Mouse (Mus musculus) heart, postnatal 0 days (tissue): ENCODE data around the gene Synj1. TPM values are rescaled to one million over a fixed set of nuclear protein-coding genes. Genes with fewer than 3 reads are reported as not detected.

ENCODE experiments used
- ATAC-seq: fragments of 200-750 bp; cut with Nextera tagmentation; 2 replicates; pipeline ENCODE4 v1.8.0; 2017; ENCODE audit warnings: low read depth, moderate number of reproducible peaks, moderate library complexity; ENCODE audit not compliant: insufficient read depth
- DNase-seq: peaks from one replicate; pipeline ENCODE4 v3.0.0-alpha.2; 2016; ENCODE audit warnings: low spot score
- H3K27ac ChIP-seq: fragments of 300-500 bp; sonication (generic); 2 replicates; pipeline ENCODE4 v1.5.1; 2014; ENCODE audit warnings: low read depth, mild to moderate bottlenecking
- H3K27me3 ChIP-seq: fragments of 300-500 bp; sonication (generic); 2 replicates; pipeline ENCODE4 v1.6.1; 2014; ENCODE audit warnings: low read length, mixed read lengths; ENCODE audit not compliant: control insufficient read depth, insufficient read depth
- H3K36me3 ChIP-seq: fragments of 300-500 bp; sonication (generic); replicated peaks from 2 replicates; pipeline ENCODE4 v1.6.1; 2014; ENCODE audit warnings: low read length, mixed read lengths; ENCODE audit not compliant: control insufficient read depth, insufficient read depth
- H3K4me1 ChIP-seq: fragments of 300-500 bp; sonication (generic); 2 replicates; pipeline ENCODE4 v1.6.1; 2014; ENCODE audit warnings: antibody characterized with exemption; ENCODE audit not compliant: control insufficient read depth, insufficient read depth
- H3K4me2 ChIP-seq: fragments of 300-500 bp; sonication (generic); 2 replicates; pipeline ENCODE4 v1.6.1; 2014; ENCODE audit warnings: low read depth, mild to moderate bottlenecking, low read length, moderate library complexity
- H3K4me3 ChIP-seq: fragments of 300-500 bp; sonication (generic); 2 replicates; pipeline ENCODE4 v1.5.1; 2014; ENCODE audit warnings: low read depth, low read length
- H3K9ac ChIP-seq: fragments of 300-500 bp; sonication (generic); replicated peaks from 2 replicates; pipeline ENCODE4 v1.6.1; 2014; ENCODE audit warnings: low read depth, low read length, mixed read lengths
- H3K9me3 ChIP-seq: fragments of 300-500 bp; sonication (generic); replicated peaks from 2 replicates; pipeline ENCODE4 v1.6.1; 2016; ENCODE audit warnings: low read length; ENCODE audit not compliant: control insufficient read depth
- CTCF ChIP-seq: IDR thresholded peaks from 2 replicates; pipeline ENCODE4 v1.5.1; 2016; ENCODE audit warnings: antibody characterized with exemption, control low read depth, low read depth
- EP300 ChIP-seq: IDR thresholded peaks from 2 replicates; pipeline ENCODE4 v1.6.1; 2016; ENCODE audit warnings: antibody characterized with exemption, low read depth
- WGBS: fragments of 180-500 bp; shearing (Covaris S2); extraction: QIAGEN DNeasy Blood & Tissue Kit; methylation state at CpG from one replicate; pipeline ENCODE4 v1.1.7; 2014; 5-methylcytosine and 5-hydroxymethylcytosine counted together
- polyA plus RNA-seq: library from polyadenylated mRNA; unstranded; fragments of >200 nt; fragmentation: Nextera tagmentation; extraction: Ambion mirVana; gene quantifications from 2 replicates; pipeline ENCODE4 v1.2.1, GENCODE M21; 2015
- total RNA-seq: library from RNA; depleted of rRNA; stranded (reverse); fragments of >200 nt; gene quantifications from 2 replicates; pipeline ENCODE4 v1.2.3, GENCODE M21; 2014; ENCODE audit warnings: low replicate concordance

Gene Synj1
- total and polyA plus RNA-seq, 2 experiments from 2014 or later, result 8.5 to 11.8 TPM

GRCm38 (mm10) chr16:90916040-90916481 lies 95.0 kb downstream of the Synj1 start:
- no peak overlapping the region for H3K9ac ChIP-seq
- WGBS, result 24% methylated on average over 12 of the region's 12 CpGs
- TF ChIP-seq EP300, result no peak
- H3K27ac ChIP-seq, result peak overlapping the region; percentile 52
- no peaks in the 10 kb centered on the region for H3K36me3 ChIP-seq
- no peaks in the 10 kb centered on the region for H3K27me3 ChIP-seq
- DNase-seq, result peak; percentile 81
- peak; percentile 80 for ATAC-seq
- no peak overlapping the region for H3K4me3 ChIP-seq
- peak overlapping the region; percentile 39 for H3K4me2 ChIP-seq
- H3K9me3 ChIP-seq, result peaks cover 8% of the 10 kb centered on the region; the same call in 1 of the 2 replicates
- H3K4me1 ChIP-seq, result no peaks in the 10 kb centered on the region

GRCm38 (mm10) chr16:90911766-90912165 lies 99.3 kb downstream of the Synj1 start:
- no peak overlapping the region for H3K9ac ChIP-seq
- H3K4me2 ChIP-seq, result no peak overlapping the region
- DNase-seq, result no peak
- WGBS, result 81% methylated on average over 13 of the region's 13 CpGs
- no peaks in the 10 kb centered on the region for H3K9me3 ChIP-seq
- no peaks in the 10 kb centered on the region for H3K36me3 ChIP-seq
- H3K4me3 ChIP-seq, result no peak overlapping the region
- no peak overlapping the region for H3K27ac ChIP-seq
- H3K27me3 ChIP-seq, result peaks cover 5% of the 10 kb centered on the region; the same call in 1 of the 2 replicates
- TF ChIP-seq CTCF (no peak), EP300 (no peak)
- 0 out of 2 replicates have a peak, but pooled peaks have one; percentile 22 for ATAC-seq
- H3K4me1 ChIP-seq, result no peaks in the 10 kb centered on the region

- Histone ChIP-seq H3K36me3 (no peaks in the 10 kb centered on the region), H3K9me3 (no peaks in the 10 kb centered on the region), H3K27me3 (peaks cover 5% of the 10 kb centered on the region; the same call in 1 of the 2 replicates), H3K4me1 (no peaks in the 10 kb centered on the region), H3K4me3 (no peak overlapping the region), H3K9ac (no peak overlapping the region), H3K4me2 (no peak overlapping the region), H3K27ac (no peak overlapping the region)
- 68% methylated on average over 17 of the region's 17 CpGs for WGBS
- ATAC-seq (peak; percentile 16; the same call in 1 of the 2 replicates), DNase-seq (no peak)
- TF ChIP-seq CTCF, result no peak
- no peak for TF ChIP-seq EP300
Measured at GRCm38 (mm10) chr16:90910855-90911533, 100.1 kb downstream of the Synj1 start.

- H3K27me3 ChIP-seq, result peaks cover 5% of the 10 kb centered on the region; the same call in 1 of the 2 replicates
- no peak overlapping the region for H3K27ac ChIP-seq
- no peak overlapping the region for H3K4me2 ChIP-seq
- ATAC-seq, result no peak
- no peaks in the 10 kb centered on the region for H3K9me3 ChIP-seq
- no peak for DNase-seq
- no peaks in the 10 kb centered on the region for H3K36me3 ChIP-seq
- WGBS, result 66% methylated on average over 7 of the region's 7 CpGs
- no peaks in the 10 kb centered on the region for H3K4me1 ChIP-seq
- H3K4me3 ChIP-seq, result no peak overlapping the region
- no peak overlapping the region for H3K9ac ChIP-seq
- TF ChIP-seq CTCF, result no peak
- no peak for TF ChIP-seq EP300
Measured at GRCm38 (mm10) chr16:90907250-90907649, 103.9 kb downstream of the Synj1 start.

- H3K4me1 ChIP-seq, result peaks cover 14% of the 10 kb centered on the region
- WGBS, result 57% methylated on average over 5 of the region's 5 CpGs
- no peaks in the 10 kb centered on the region for H3K36me3 ChIP-seq
- no peak for ATAC-seq
- H3K27ac ChIP-seq, result peak overlapping the region; percentile 6; the same call in 1 of the 2 replicates
- DNase-seq, result peak; percentile 36
- no peak for TF ChIP-seq CTCF
- no peak for TF ChIP-seq EP300
- peaks cover 5% of the 10 kb centered on the region; the same call in 1 of the 2 replicates for H3K27me3 ChIP-seq
- H3K9ac ChIP-seq, result no peak overlapping the region
- H3K4me2 ChIP-seq, result no peak overlapping the region
- no peak overlapping the region for H3K4me3 ChIP-seq
- H3K9me3 ChIP-seq, result no peaks in the 10 kb centered on the region
Measured at GRCm38 (mm10) chr16:90903300-90903699, 107.8 kb downstream of the Synj1 start.

- H3K27me3 ChIP-seq, result no peaks in the 10 kb centered on the region
- TF ChIP-seq CTCF, result no peak
- H3K4me2 ChIP-seq, result no peak overlapping the region
- 41% methylated on average over 4 of the region's 4 CpGs for WGBS
- H3K9ac ChIP-seq, result no peak overlapping the region
- peak overlapping the region; percentile 30; the same call in 1 of the 2 replicates for H3K27ac ChIP-seq
- ATAC-seq (peak; percentile 51), DNase-seq (peak; percentile 26)
- no peaks in the 10 kb centered on the region for H3K9me3 ChIP-seq
- H3K4me3 ChIP-seq, result no peak overlapping the region
- peaks cover 21% of the 10 kb centered on the region for H3K4me1 ChIP-seq
- no peaks in the 10 kb centered on the region for H3K36me3 ChIP-seq
Measured at GRCm38 (mm10) chr16:90901364-90901763, 109.7 kb downstream of the Synj1 start.
